Mouse (Mus musculus): ENCODE measurements at regions not wholly inside any gene's neighbourhood (a gene's known extent, or its start where the extent isn't known, plus 50 kb on each side); places are given as distances from the start of the nearest gene placed in this dataset.

DNA sequence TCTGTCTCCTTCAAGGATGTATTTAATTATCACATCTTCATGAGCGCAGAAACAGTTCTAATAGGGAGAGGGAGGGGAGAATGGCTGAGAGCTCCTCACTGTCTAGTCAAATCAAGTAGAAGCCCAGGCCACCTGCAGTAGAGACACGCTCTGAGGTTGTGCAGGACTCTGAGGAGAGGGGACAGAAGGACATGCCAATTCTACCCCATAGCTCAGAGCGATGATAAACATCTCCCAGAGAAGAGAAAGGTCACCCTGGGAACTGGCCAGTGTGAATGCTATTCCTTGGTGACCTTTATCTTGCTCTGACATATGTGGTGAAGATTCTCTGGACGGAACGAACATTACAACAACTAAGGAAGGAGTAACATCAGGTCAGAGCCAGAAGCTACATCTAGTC lies 286.1 kb downstream of the Rwdd3 start:
- Histone ChIP-seq H3K36me3 (replicated peaks in 1 of 2; ENCODE audit: control insufficient read depth in 1 of 2, insufficient read depth in 1 of 2, low read length in 1 of 2) (no peaks in the 10 kb centered on the region), H3K9ac (ENCODE audit: insufficient read depth, low read depth) (no peak overlapping the region), H3K4me1 (ENCODE audit: control insufficient read depth in 1 of 2, insufficient read depth in 2 of 2) (no peaks in the 10 kb centered on the region), H3K4me3 (replicated peaks in 1 of 3; ENCODE audit: low read depth in 2 of 3, low read length in 2 of 3, poor library complexity in 1 of 3) (no peak overlapping the region), H3K79me2 (replicated peaks; ENCODE audit: control insufficient read depth, extremely low read depth, insufficient read depth, poor library complexity, severe bottlenecking) (no peaks in the 10 kb centered on the region), H3K27me3 (replicated peaks) (no peaks in the 10 kb centered on the region), H3K9me3 (replicated peaks; ENCODE audit: low read length) (peaks cover 62% of the 10 kb centered on the region), H3K4me2 (ENCODE audit: insufficient read depth, low read depth, poor library complexity, severe bottlenecking) (no peak overlapping the region), H3K27ac (ENCODE audit: insufficient read depth, low read depth) (no peak overlapping the region)
- TF ChIP-seq BHLHE40 (IDR thresholded peaks at IDR 0.05; ENCODE audit: low read depth, low read length) = no peak
- TF ChIP-seq ZC3H11A (IDR thresholded peaks at IDR 0.05; ENCODE audit: low read depth, low read length) = no peak
- no peak for TF ChIP-seq RCOR1 (conservative IDR thresholded peaks at IDR 0.05; ENCODE audit: low read depth, low read length)
- TF ChIP-seq TCF12 (IDR thresholded peaks at IDR 0.05; ENCODE audit: low read depth, low read length) = no peak
- no peak for TF ChIP-seq JUN (IDR thresholded peaks at IDR 0.05; ENCODE audit: insufficient read depth, low read depth, low read length)
- dilution Hi-C loops (cut with MboI; ENCODE audit: extremely low pct_ligation_motif_present, extremely low pct_unique_long_range_greater_than_20kb, low sequenced_read_pairs) (no loop called here), in situ Hi-C loops (cut with MboI; ENCODE audit: low pct_ligation_motif_present, low pct_unique_long_range_greater_than_20kb, low sequenced_read_pairs) (no loop called here)
- no peak for DNase-seq (ENCODE audit: extremely low read depth)

GRCm38 (mm10) chr3:120884189-120884588 lies 287.3 kb downstream of the Rwdd3 start:
- Histone ChIP-seq H3K9ac (ENCODE audit: insufficient read depth, low read depth) (no peak overlapping the region), H3K27ac (ENCODE audit: insufficient read depth, low read depth) (no peak overlapping the region), H3K36me3 (replicated peaks in 1 of 2; ENCODE audit: control insufficient read depth in 1 of 2, insufficient read depth in 1 of 2, low read length in 1 of 2) (no peaks in the 10 kb centered on the region), H3K4me3 (replicated peaks in 1 of 3; ENCODE audit: low read depth in 2 of 3, low read length in 2 of 3, poor library complexity in 1 of 3) (no peak overlapping the region), H3K4me2 (ENCODE audit: insufficient read depth, low read depth, poor library complexity, severe bottlenecking) (no peak overlapping the region), H3K79me2 (replicated peaks; ENCODE audit: control insufficient read depth, extremely low read depth, insufficient read depth, poor library complexity, severe bottlenecking) (no peaks in the 10 kb centered on the region), H3K27me3 (replicated peaks) (no peaks in the 10 kb centered on the region), H3K9me3 (replicated peaks; ENCODE audit: low read length) (peaks cover 66% of the 10 kb centered on the region), H3K4me1 (ENCODE audit: control insufficient read depth in 1 of 2, insufficient read depth in 2 of 2) (no peaks in the 10 kb centered on the region)
- TF ChIP-seq MAZ (IDR thresholded peaks at IDR 0.05; ENCODE audit: low read depth, low read length) (no peak), ZMIZ1 (IDR thresholded peaks at IDR 0.05; ENCODE audit: low read depth, low read length) (no peak), CHD2 (IDR thresholded peaks at IDR 0.05; ENCODE audit: low read length) (no peak), USF2 (conservative IDR thresholded peaks at IDR 0.05; ENCODE audit: low read depth, low read length) (no peak), CHD1 (IDR thresholded peaks at IDR 0.05; ENCODE audit: low read depth, low read length) (no peak)
- in situ Hi-C loops (cut with MboI; ENCODE audit: low pct_ligation_motif_present, low pct_unique_long_range_greater_than_20kb, low sequenced_read_pairs) (no loop called here), dilution Hi-C loops (cut with MboI; ENCODE audit: extremely low pct_ligation_motif_present, extremely low pct_unique_long_range_greater_than_20kb, low sequenced_read_pairs) (no loop called here)
- no peak for DNase-seq (ENCODE audit: extremely low read depth)

- Histone ChIP-seq H3K4me1 (ENCODE audit: control insufficient read depth in 1 of 2, insufficient read depth in 2 of 2) (no peaks in the 10 kb centered on the region), H3K9me3 (replicated peaks; ENCODE audit: low read length) (peaks cover 65% of the 10 kb centered on the region), H3K4me3 (replicated peaks in 1 of 3; ENCODE audit: low read depth in 2 of 3, low read length in 2 of 3, poor library complexity in 1 of 3) (no peak overlapping the region), H3K27ac (ENCODE audit: insufficient read depth, low read depth) (no peak overlapping the region), H3K9ac (ENCODE audit: insufficient read depth, low read depth) (no peak overlapping the region), H3K27me3 (replicated peaks) (no peaks in the 10 kb centered on the region), H3K79me2 (replicated peaks; ENCODE audit: control insufficient read depth, extremely low read depth, insufficient read depth, poor library complexity, severe bottlenecking) (no peaks in the 10 kb centered on the region), H3K36me3 (replicated peaks in 1 of 2; ENCODE audit: control insufficient read depth in 1 of 2, insufficient read depth in 1 of 2, low read length in 1 of 2) (no peaks in the 10 kb centered on the region), H3K4me2 (ENCODE audit: insufficient read depth, low read depth, poor library complexity, severe bottlenecking) (no peak overlapping the region)
- TF ChIP-seq NRF1 (IDR thresholded peaks at IDR 0.05; ENCODE audit: low read depth, low read length) (no peak), TCF12 (IDR thresholded peaks at IDR 0.05; ENCODE audit: low read depth, low read length) (no peak), USF1 (IDR thresholded peaks at IDR 0.05; ENCODE audit: low read depth, low read length) (no peak), SMC3 (IDR thresholded peaks at IDR 0.05; ENCODE audit: low read depth, low read length) (no peak), ZC3H11A (IDR thresholded peaks at IDR 0.05; ENCODE audit: low read depth, low read length) (no peak), RCOR1 (conservative IDR thresholded peaks at IDR 0.05; ENCODE audit: low read depth, low read length) (no peak), ZKSCAN1 (IDR thresholded peaks at IDR 0.05; ENCODE audit: borderline replicate concordance, low read depth, low read length) (no peak), ELF1 (IDR thresholded peaks at IDR 0.05; ENCODE audit: low read depth, low read length) (no peak), JUND (conservative IDR thresholded peaks at IDR 0.05; ENCODE audit: low read depth, low read length) (no peak), UBTF (IDR thresholded peaks at IDR 0.05; ENCODE audit: low read depth, low read length) (no peak), E2F4 (IDR thresholded peaks at IDR 0.05; ENCODE audit: insufficient replicate concordance, low read depth, low read length) (no peak), MAZ (IDR thresholded peaks at IDR 0.05; ENCODE audit: low read depth, low read length) (no peak), SIN3A (IDR thresholded peaks at IDR 0.05; ENCODE audit: low read length) (no peak), CTCF (conservative IDR thresholded peaks at IDR 0.05 in 1 of 2, IDR thresholded peaks at IDR 0.05 in 1 of 2; ENCODE audit: low read depth in 2 of 2, low read length in 2 of 2) (no peak), MEF2A (IDR thresholded peaks at IDR 0.05; ENCODE audit: borderline replicate concordance, low read depth, low read length) (no peak), ZNF384 (IDR thresholded peaks at IDR 0.05; ENCODE audit: low read depth, low read length) (no peak), CHD1 (IDR thresholded peaks at IDR 0.05; ENCODE audit: low read depth, low read length) (no peak), JUN (IDR thresholded peaks at IDR 0.05; ENCODE audit: insufficient read depth, low read depth, low read length) (no peak), GABPA (IDR thresholded peaks at IDR 0.05; ENCODE audit: insufficient replicate concordance, low read depth, low read length) (no peak)
- dilution Hi-C loops (cut with MboI; ENCODE audit: extremely low pct_ligation_motif_present, extremely low pct_unique_long_range_greater_than_20kb, low sequenced_read_pairs) (no loop called here), in situ Hi-C loops (cut with MboI; ENCODE audit: low pct_ligation_motif_present, low pct_unique_long_range_greater_than_20kb, low sequenced_read_pairs) (no loop called here)
- no peak for DNase-seq (ENCODE audit: extremely low read depth)
Measured at GRCm38 (mm10) chr3:120883650-120884049, 287.8 kb downstream of the Rwdd3 start.
